Mouse (Mus musculus): ENCODE measurements around the gene Lamp2.

GRCm38 (mm10) chrX:38362016-38362415 is 94.2 kb downstream of the Lamp2 start:
- TF ChIP-seq MAFK (IDR thresholded peaks at IDR 0.05; ENCODE audit: insufficient read depth, low read depth, low read length) (no peak), HCFC1 (IDR thresholded peaks at IDR 0.05; ENCODE audit: borderline replicate concordance, insufficient read depth, low read length) (no peak), CHD2 (IDR thresholded peaks at IDR 0.05; ENCODE audit: low read depth, low read length) (no peak)
